Mouse (Mus musculus) hindbrain, embryonic 10.5 days (tissue): ENCODE data around the gene Card19. TPM values are rescaled to one million over a fixed set of nuclear protein-coding genes. Genes with fewer than 3 reads are reported as not detected.

Experiments used
- DNase-seq: peaks from one replicate; pipeline ENCODE4 v3.0.0-alpha.2; 2017; ENCODE audit warnings: low spot score
- H3K27ac ChIP-seq: fragments of 300-500 bp; sonication (generic); 2 replicates; pipeline ENCODE4 v1.5.1; 2016; ENCODE audit warnings: mild to moderate bottlenecking, moderate library complexity
- H3K27me3 ChIP-seq: fragments of 300-500 bp; sonication (generic); 2 replicates; pipeline ENCODE4 v1.6.1; 2016; ENCODE audit warnings: mild to moderate bottlenecking; ENCODE audit not compliant: poor library complexity, insufficient read depth, severe bottlenecking
- H3K36me3 ChIP-seq: fragments of 300-500 bp; sonication (generic); 2 replicates; pipeline ENCODE4 v1.6.1; 2016; ENCODE audit warnings: mild to moderate bottlenecking, moderate library complexity
- H3K4me1 ChIP-seq: fragments of 300-500 bp; sonication (generic); replicated peaks from 2 replicates; pipeline ENCODE4 v1.6.1; 2016; ENCODE audit warnings: mild to moderate bottlenecking
- H3K4me3 ChIP-seq: fragments of 300-500 bp; sonication (generic); 2 replicates; pipeline ENCODE4 v1.5.1; 2016; ENCODE audit warnings: mild to moderate bottlenecking, moderate library complexity
- H3K9me3 ChIP-seq: fragments of 300-500 bp; sonication (generic); 2 replicates; pipeline ENCODE4 v1.6.1; 2016; ENCODE audit warnings: mild to moderate bottlenecking, moderate library complexity
- WGBS: fragments of 180-500 bp; shearing (Covaris S2); methylation state at CpG from one replicate; pipeline ENCODE4 v1.1.7; 2016; 5-methylcytosine and 5-hydroxymethylcytosine counted together
- polyA plus RNA-seq: library from polyadenylated mRNA; unstranded; fragments of >200 nt; fragmentation: Nextera tagmentation; extraction: Ambion mirVana; gene quantifications from 2 replicates; pipeline ENCODE4 v1.2.1, GENCODE M21; 2016

Card19 gene
- polyA plus RNA-seq, 1 experiment from 2014 or later: 25.8 TPM

DNA sequence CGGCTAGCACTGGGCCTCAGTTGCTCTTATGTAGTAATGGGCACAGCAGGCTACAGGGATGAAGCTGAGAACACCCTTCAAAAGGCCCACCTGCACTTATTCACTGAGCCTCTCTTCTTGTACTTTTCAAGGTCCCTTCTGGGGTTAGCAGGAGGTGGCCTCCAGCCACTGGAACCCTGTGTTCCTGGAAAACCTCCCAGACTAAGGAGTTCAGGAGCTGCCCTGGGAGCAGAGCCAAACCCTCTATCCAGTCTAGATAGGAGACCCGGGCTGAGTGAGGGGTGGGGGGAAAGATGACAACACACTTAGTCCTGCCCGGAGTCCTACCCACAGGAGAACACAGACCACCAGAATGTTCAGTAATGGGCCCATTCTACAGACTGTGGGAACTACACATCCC, 30.2 kb upstream of the Card19 start:
- Histone ChIP-seq H3K27ac (no peak overlapping the region), H3K36me3 (no peaks in the 10 kb centered on the region), H3K27me3 (peaks cover 61% of the 10 kb centered on the region), H3K4me3 (no peak overlapping the region), H3K9me3 (no peaks in the 10 kb centered on the region), H3K4me1 (peaks cover 33% of the 10 kb centered on the region)
- DNase-seq: no peak
- 83% methylated on average over 3 of the region's 3 CpGs for WGBS

DNA sequence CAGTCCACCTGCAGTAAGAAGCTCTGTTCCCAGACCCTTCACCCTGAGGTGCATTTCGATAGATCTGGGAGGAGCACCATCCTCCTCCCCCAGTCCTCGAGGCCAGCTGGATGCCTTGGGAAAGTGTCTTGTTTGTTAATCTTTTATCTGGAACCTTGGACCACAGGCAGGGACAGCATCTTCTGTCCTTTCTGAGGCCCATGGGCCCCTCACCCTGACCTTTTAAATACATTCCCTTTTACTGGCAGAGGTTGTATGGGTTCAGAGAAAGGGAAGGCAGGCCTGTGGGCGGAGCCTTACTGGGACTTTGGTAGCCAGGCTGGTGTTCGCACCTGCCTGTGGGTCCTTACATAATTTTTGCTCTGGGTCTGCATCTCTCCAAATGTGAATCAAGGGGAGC, 29.4 kb upstream of the Card19 start:
- no peak overlapping the region for H3K27ac ChIP-seq
- no peak for DNase-seq
- H3K4me1 ChIP-seq: peaks cover 32% of the 10 kb centered on the region
- peaks cover 61% of the 10 kb centered on the region for H3K27me3 ChIP-seq
- H3K9me3 ChIP-seq: no peaks in the 10 kb centered on the region
- H3K36me3 ChIP-seq: no peaks in the 10 kb centered on the region
- H3K4me3 ChIP-seq: no peak overlapping the region
- WGBS: 61% methylated on average over 4 of the region's 4 CpGs

DNA sequence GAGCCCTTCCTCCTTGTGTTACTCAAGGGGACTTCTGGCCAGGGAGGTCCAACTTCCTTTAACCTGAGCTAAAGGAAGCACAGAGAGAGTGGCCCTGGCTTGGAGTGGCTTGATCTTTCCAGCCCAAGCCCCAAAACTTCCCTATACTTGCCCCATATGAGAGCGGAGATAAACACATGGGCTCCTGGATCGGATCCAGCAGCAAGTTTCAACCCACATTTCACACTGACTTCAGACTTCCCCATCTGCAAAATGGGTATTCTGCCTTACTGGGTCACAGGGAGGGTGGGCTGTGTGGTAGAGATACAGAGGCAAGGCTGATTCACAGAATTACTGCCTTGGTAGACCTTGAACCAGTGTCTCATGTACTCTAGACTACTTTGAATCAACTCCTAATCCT, 27.7 kb upstream of the Card19 start:
- Histone ChIP-seq H3K27ac (no peak overlapping the region), H3K36me3 (no peaks in the 10 kb centered on the region), H3K4me1 (peaks cover 30% of the 10 kb centered on the region), H3K9me3 (no peaks in the 10 kb centered on the region), H3K4me3 (no peak overlapping the region), H3K27me3 (peaks cover 45% of the 10 kb centered on the region)
- no peak for DNase-seq
- WGBS: 95% methylated on average over 2 of the region's 2 CpGs

DNA sequence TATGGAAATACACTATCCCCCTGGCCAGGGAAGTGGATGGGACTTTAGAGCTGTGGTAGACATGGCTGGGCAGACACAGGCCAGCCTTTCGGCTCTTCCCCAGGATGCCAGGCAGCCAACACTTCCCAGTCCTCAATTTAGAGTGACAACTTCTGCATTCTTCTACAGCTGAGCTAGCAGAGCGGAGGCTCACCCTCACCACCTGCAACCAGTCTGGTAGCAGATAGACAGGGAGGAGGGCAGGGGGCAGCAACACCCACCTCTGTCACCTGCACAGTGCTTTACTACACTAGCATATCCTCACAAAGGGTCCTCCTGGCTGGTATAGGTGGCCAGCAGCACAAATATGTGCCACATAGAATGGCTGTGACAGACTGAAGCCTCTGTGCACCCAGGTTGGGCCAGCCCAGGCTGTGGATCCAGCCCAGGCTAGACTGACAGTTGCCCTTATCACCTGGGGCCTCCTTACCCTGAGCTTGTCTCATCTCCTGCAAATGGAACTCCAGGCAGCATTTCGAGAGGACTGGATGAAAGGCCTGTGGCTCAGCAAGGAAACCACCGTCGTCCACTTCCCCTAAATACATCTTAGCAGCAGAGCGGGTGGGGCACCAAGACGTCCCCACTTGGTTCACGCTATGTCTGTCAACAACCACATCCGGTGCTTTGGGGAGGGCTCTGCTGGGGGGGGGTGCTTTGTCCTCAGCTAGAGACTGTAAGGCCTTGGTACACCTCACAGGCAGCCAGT, 26.7 kb upstream of the Card19 start:
- H3K9me3 ChIP-seq: no peaks in the 10 kb centered on the region
- no peak overlapping the region for H3K4me3 ChIP-seq
- WGBS: 73% methylated on average over 9 of the region's 9 CpGs
- DNase-seq: no peak
- H3K27ac ChIP-seq: peak overlapping the region; percentile 53; the same call in 1 of the 2 replicates
- peaks cover 35% of the 10 kb centered on the region for H3K27me3 ChIP-seq
- H3K4me1 ChIP-seq: peaks cover 20% of the 10 kb centered on the region
- H3K36me3 ChIP-seq: no peaks in the 10 kb centered on the region

DNA sequence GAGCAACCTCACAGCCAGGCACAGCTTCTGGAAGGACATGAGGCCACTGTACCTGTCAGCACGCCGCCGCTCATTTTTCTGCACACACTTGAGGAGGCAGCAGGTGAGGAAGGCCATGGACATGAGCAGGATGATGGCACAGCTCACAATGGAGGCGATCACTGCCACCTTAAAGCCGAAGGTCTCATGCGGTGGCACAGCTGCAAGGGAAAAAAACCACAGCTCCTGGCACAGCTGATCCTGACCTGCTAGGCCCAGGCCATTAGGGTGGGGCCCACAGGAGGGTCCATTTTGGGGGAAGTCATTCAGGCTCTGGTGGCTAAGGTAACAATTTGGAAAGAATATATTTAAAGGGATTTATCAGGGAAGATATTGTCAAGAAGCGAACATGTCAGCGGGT, 22.9 kb upstream of the Card19 start:
- H3K9me3 ChIP-seq: no peaks in the 10 kb centered on the region
- H3K27ac ChIP-seq: no peak overlapping the region
- no peaks in the 10 kb centered on the region for H3K27me3 ChIP-seq
- WGBS: 92% methylated on average over 8 of the region's 8 CpGs
- no peaks in the 10 kb centered on the region for H3K36me3 ChIP-seq
- DNase-seq: no peak
- H3K4me3 ChIP-seq: no peak overlapping the region
- H3K4me1 ChIP-seq: peaks cover 7% of the 10 kb centered on the region

DNA sequence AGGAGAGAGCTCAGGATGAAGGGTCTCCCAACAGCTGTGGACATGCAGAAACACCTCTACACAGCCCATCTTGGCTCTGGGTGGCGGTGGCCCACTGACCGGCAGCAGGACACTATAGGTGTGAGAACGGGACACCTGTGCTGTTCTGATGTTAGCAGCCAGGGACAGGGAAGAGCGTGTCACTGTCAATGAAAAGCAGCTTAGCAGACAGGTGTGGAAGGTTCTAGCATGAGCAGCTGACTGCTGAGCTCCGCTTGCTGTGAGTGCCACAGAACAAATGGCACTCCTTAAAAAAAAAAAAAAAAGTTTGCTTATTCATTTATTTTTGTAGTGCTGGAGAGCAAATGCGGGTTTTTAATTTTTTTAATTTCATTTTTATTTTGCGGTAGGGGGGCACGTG, 21.8 kb upstream of the Card19 start:
- H3K9me3 ChIP-seq: no peaks in the 10 kb centered on the region
- DNase-seq: no peak
- 92% methylated on average over 8 of the region's 8 CpGs for WGBS
- H3K36me3 ChIP-seq: no peaks in the 10 kb centered on the region
- H3K27me3 ChIP-seq: no peaks in the 10 kb centered on the region
- peaks cover 7% of the 10 kb centered on the region for H3K4me1 ChIP-seq
- no peak overlapping the region for H3K4me3 ChIP-seq
- H3K27ac ChIP-seq: no peak overlapping the region

DNA sequence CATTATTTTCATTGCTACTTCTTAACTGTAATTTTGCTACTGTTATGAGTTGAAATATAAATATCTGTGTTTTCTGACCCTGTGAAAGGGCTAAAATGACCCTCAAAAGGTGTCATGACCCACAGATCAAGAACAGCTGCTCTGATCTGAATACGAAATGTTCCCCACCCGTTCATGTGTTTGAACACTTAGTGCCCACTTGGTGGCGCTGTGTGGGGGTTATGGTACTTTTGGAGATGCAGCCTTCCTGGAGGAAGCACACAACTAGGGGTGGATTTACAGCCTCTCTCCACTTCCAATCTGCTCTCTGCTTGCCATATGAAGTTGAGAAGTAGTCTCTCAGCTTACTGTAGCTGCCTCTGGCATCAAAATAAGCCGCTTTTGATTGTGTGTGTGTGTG, 18.9 kb upstream of the Card19 start:
- no peak overlapping the region for H3K27ac ChIP-seq
- 96% methylated on average over 4 of the region's 4 CpGs for WGBS
- H3K4me3 ChIP-seq: no peak overlapping the region
- no peaks in the 10 kb centered on the region for H3K27me3 ChIP-seq
- H3K4me1 ChIP-seq: no peaks in the 10 kb centered on the region
- no peak for DNase-seq
- no peaks in the 10 kb centered on the region for H3K36me3 ChIP-seq
- H3K9me3 ChIP-seq: no peaks in the 10 kb centered on the region

DNA sequence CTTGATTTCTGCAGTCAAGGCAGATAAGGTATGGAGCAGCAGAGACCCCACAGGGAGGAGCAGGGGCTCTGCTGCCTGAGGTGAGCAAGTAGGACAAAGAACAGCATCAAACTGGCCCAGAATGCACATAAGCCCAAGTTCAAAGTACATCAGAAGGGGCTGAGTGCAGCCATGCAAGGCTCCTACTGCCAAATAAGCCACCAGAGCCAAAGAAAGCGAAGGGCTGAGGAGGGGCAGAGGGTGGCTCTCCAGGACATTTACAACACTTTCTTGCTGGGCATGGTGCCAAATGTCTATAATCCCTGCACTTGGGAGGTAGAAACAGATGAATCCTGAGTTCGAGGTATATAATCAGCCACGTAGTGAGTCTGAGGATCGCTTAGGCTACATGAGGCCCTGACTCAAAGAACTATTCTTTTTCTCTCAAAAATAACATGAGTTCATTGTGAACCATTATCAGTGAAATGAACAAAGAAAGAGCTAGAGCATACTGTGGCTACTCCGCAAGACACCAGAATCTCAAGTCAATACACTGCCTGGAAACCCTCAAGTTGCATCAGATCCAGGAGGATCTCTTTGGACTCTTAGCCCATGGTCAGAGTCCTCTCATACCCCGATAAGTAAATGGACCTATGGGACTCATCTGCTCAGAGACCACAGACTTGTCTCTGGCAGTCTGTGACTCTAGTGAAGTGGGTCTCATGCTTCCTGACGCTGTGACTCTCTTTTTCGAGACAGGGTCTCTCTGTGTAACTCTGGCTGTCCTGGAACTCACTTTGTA, 18.1 kb upstream of the Card19 start:
- H3K9me3 ChIP-seq: no peaks in the 10 kb centered on the region
- WGBS: 96% methylated on average over 8 of the region's 8 CpGs
- H3K27ac ChIP-seq: no peak overlapping the region
- H3K36me3 ChIP-seq: no peaks in the 10 kb centered on the region
- no peak overlapping the region for H3K4me3 ChIP-seq
- H3K27me3 ChIP-seq: no peaks in the 10 kb centered on the region
- H3K4me1 ChIP-seq: no peaks in the 10 kb centered on the region
- DNase-seq: no peak

DNA sequence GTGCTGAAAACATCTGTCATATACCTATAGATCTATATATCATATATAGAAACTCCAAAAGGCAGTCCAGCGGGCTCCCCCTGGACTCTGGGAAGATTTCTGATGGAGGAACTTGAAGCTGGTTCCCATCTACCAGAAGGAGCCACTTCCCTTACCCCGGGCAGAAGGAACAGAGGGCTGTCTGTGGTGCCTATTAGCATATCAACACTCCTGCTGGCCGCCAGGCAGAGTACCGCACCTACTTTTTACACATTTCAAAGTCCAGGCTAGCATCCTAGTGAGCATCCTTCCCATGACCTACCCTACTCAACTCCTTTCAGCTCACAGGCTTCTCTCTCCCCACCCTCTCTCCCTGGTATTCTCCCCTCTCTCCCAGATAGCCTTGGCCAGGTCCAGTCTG, 9.8 kb upstream of the Card19 start:
- H3K27me3 ChIP-seq: peaks cover 24% of the 10 kb centered on the region
- H3K4me3 ChIP-seq: no peak overlapping the region
- 17% methylated on average over 4 of the region's 4 CpGs for WGBS
- H3K36me3 ChIP-seq: no peaks in the 10 kb centered on the region
- DNase-seq: no peak
- 0 out of 2 replicates have a peak, but pooled peaks cover 3% of the 10 kb centered on the region for H3K4me1 ChIP-seq
- H3K27ac ChIP-seq: no peak overlapping the region
- no peaks in the 10 kb centered on the region for H3K9me3 ChIP-seq

DNA sequence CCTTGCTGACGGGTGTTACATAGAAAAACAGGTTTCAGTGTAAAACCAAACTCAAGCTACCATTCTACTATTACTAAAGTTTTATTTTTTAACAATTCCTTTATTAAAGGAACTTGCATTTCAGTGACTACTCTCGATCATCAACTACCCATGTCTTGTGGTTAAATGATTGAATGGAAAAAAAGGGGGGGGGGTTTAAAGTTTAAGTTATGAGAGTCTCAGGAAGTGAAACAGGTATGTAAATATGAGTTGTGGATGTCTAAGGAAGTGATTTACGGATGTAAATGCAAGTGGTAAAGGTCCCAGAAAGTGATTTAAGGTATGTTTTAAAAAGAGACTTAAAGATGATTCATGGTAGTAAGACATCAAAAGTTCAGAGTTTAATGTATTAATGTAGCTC, 9.3 kb upstream of the Card19 start:
- 0 out of 2 replicates have a peak, but pooled peaks cover 3% of the 10 kb centered on the region for H3K4me1 ChIP-seq
- no peaks in the 10 kb centered on the region for H3K9me3 ChIP-seq
- H3K27me3 ChIP-seq: peaks cover 24% of the 10 kb centered on the region
- no peak for DNase-seq
- WGBS: 58% methylated on average over 3 of the region's 3 CpGs
- H3K36me3 ChIP-seq: no peaks in the 10 kb centered on the region
- no peak overlapping the region for H3K4me3 ChIP-seq
- H3K27ac ChIP-seq: no peak overlapping the region

DNA sequence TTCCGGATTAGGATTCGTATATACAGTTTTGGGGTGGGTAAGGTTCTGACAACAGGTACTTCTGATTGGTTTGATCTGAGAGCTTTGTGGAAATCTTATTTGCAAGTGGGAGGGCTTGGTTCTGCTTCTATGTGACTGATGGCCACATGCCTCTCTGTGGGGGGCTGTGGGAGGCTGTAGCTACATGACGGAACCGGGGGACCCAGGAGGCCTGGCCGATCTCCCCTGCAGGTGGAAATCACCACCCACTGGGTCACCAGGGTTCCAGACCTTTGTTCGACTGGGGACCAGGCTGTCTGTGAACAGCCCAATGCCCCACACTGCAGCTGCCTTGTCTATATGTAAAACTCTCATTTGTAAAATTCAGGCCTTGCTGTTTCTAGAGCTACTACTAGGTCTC, 8.9 kb upstream of the Card19 start:
- H3K27me3 ChIP-seq: peaks cover 24% of the 10 kb centered on the region
- H3K27ac ChIP-seq: no peak overlapping the region
- no peak for DNase-seq
- no peaks in the 10 kb centered on the region for H3K9me3 ChIP-seq
- no peaks in the 10 kb centered on the region for H3K36me3 ChIP-seq
- no peak overlapping the region for H3K4me3 ChIP-seq
- 0 out of 2 replicates have a peak, but pooled peaks cover 3% of the 10 kb centered on the region for H3K4me1 ChIP-seq
- 25% methylated on average over 6 of the region's 6 CpGs for WGBS

DNA sequence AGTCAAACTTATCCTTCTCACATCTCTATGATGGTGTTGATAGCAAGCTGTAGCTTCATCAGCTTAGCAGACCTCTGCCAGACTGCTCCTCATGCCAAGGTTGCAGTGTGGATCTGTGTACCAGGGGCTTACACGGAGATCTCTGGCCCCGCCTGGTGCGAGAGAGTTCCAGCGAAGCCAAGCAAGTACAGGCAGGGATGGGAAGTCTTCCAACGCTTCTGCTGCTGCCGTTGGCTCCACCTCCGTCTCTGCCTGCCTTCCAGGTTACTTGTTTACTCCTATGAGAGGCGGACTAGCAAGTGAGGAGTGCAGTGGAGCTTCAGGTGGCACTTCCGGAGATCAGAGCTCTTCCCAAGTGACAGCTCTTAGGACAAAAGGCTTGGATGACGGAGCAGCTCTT, 8.5 kb upstream of the Card19 start:
- no peaks in the 10 kb centered on the region for H3K9me3 ChIP-seq
- H3K27me3 ChIP-seq: peaks cover 24% of the 10 kb centered on the region
- no peak overlapping the region for H3K4me3 ChIP-seq
- no peak for DNase-seq
- H3K36me3 ChIP-seq: no peaks in the 10 kb centered on the region
- 16% methylated on average over 10 of the region's 10 CpGs for WGBS
- H3K27ac ChIP-seq: no peak overlapping the region
- H3K4me1 ChIP-seq: 0 out of 2 replicates have a peak, but pooled peaks cover 3% of the 10 kb centered on the region

DNA sequence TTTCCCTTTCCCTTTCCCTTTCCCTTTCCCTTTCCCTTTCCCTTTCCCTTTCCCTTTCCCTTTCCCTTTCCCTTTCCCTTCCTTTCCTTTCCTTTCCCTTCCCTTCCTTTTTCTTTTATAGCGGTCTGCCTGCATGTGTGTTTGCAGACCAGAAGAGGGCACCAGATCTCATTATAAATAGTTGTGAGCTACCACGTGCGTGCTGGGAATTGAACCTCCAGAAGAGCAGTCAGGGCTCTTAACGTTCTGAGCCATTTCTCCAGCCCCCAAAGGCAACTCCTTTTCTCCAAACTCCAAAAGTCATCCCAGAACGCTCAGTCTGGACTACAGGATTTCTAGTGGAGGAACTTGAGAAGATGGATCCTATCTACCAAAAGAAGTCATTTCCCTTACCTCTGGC, 5.1 kb upstream of the Card19 start:
- H3K4me3 ChIP-seq: no peak overlapping the region
- 22% methylated on average over 5 of the region's 5 CpGs for WGBS
- H3K9me3 ChIP-seq: no peaks in the 10 kb centered on the region
- H3K27ac ChIP-seq: no peak overlapping the region
- peaks cover 19% of the 10 kb centered on the region for H3K4me1 ChIP-seq
- DNase-seq: no peak
- H3K27me3 ChIP-seq: peaks cover 50% of the 10 kb centered on the region
- H3K36me3 ChIP-seq: no peaks in the 10 kb centered on the region
